Mouse (Mus musculus): ENCODE measurements around the gene Gm5150. TPM values are rescaled to one million over a fixed set of nuclear protein-coding genes. Genes with fewer than 3 reads are reported as not detected.

The Gm5150 gene
- polyA plus RNA-seq (2015; fragmentation: Nextera tagmentation; extraction: Ambion mirVana): 0.30 TPM in 1 of 2 replicates, not detected in the other

DNA sequence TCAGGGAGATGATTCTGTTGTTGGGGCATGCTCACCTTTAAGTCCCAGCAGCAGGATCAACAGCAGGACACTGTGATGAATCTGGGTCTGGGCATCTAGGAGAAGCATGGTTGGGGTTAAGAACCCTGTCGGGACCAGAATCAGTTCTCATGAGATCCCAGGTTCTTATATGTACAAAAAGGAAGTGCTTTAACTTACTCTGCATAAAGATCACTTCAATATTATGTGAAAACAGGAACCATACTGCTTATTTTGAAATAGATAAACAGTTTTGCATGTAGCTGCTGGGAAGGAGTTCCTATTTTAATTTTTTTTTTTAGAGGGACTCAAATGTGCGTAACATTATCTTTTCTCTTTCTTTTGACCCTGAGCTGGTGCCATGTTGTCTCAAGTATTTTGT, at the start of gene Gm5150:
Gene Gm5150 (minus strand): TSS at position 223 of the 400 bp plus-strand sequence.

Small RNA genes within 50 kb of the gene (microRNA-seq; reads per million reads assigned to microRNA genes)
- gene Gm24694 (ENCODE audit: borderline replicate concordance, insufficient number of aligned reads): not detected

Other genes starting within 250 kb of the Gm5150 start
- 1.8 and 2.4 TPM in 2 replicates for gene Sirpb1c, start 157.9 kb downstream of the Gm5150 start, polyA plus RNA-seq (2015; fragmentation: Nextera tagmentation; extraction: Ambion mirVana)